ENCODE assay signal across 7 mouse cellular contexts in genomic region chr10:79802331-79802971, GRCm38 (mm10). TPM values are rescaled to one million over a fixed set of nuclear protein-coding genes. Genes with fewer than 3 reads are reported as not detected.
A peak's percentile ranks its signal among the peaks of the same experiment; 100 is the strongest.
DNase-seq lines count a peak whose midpoint lies in the region; ATAC-seq and TF ChIP-seq lines count a peak whose summit lies in the region.

No protein-coding gene starts in this region.

- DNase-seq in MEL (ENCODE audit: low read depth, low spot score): peak; percentile 55
- DNase-seq in adrenal gland, adult 18-20 months (ENCODE audit: low spot score in 2 of 2): peak; percentile 61 to 73
- DNase-seq in forebrain, postnatal 0 days: no peak
- no peak for DNase-seq in c-Kit-positive CD71-positive TER-119-positive erythroid progenitor cells, embryonic 14.5 days (ENCODE audit: low spot score)

- peak overlapping the region; percentile 20; the same call in 1 of the 2 replicates for H3K9ac ChIP-seq in MEL (ENCODE audit: control insufficient read depth, low read depth, low read length, poor library complexity, severe bottlenecking)
- H3K9ac ChIP-seq in forebrain, postnatal 0 days: no peak overlapping the region
- peak overlapping the region; percentile 68 for H3K9ac ChIP-seq in hindbrain, embryonic 13.5 days
- 0 out of 2 replicates have a peak overlapping the region, but pooled peaks have one; percentile 9 for H3K9ac ChIP-seq in limb, embryonic 12.5 days (replicated peaks)
- H3K9ac ChIP-seq in midbrain, embryonic 15.5 days: no peak overlapping the region

- H3K36me3 ChIP-seq in MEL (ENCODE audit: control insufficient read depth in 1 of 2, insufficient read depth in 2 of 2, low read length in 2 of 2): peaks cover 0 to 23% of the 10 kb centered on the region in 2 experiments; a peak in 2 of 4 replicates
- H3K36me3 ChIP-seq in forebrain, postnatal 0 days (ENCODE audit: insufficient read depth): peaks cover 5% of the 10 kb centered on the region; the same call in 1 of the 2 replicates
- H3K36me3 ChIP-seq in hindbrain, embryonic 13.5 days: peaks cover 13% of the 10 kb centered on the region
- H3K36me3 ChIP-seq in limb, embryonic 12.5 days: peaks cover 16% of the 10 kb centered on the region
- H3K36me3 ChIP-seq in midbrain, embryonic 15.5 days (replicated peaks): no peaks in the 10 kb centered on the region

- no peak for ATAC-seq in forebrain, postnatal 0 days
- no peak for ATAC-seq in hindbrain, embryonic 13.5 days (ENCODE audit: low FRiP score)
- ATAC-seq in limb, embryonic 12.5 days (ENCODE audit: insufficient number of reproducible peaks, insufficient read depth, low FRiP score, low TSS enrichment, low read depth): no peak
- ATAC-seq in midbrain, embryonic 15.5 days (replicated peaks): no peak

- WGBS in forebrain, postnatal 0 days: 32% methylated on average over 11 of the region's 11 CpGs
- 35% methylated on average over 11 of the region's 11 CpGs for WGBS in hindbrain, embryonic 13.5 days
- 59% methylated on average over 11 of the region's 11 CpGs for WGBS in limb, embryonic 12.5 days
- 27% methylated on average over 11 of the region's 11 CpGs for WGBS in midbrain, embryonic 15.5 days

- TF ChIP-seq POLR2A in MEL (IDR thresholded peaks at IDR 0.05; ENCODE audit: control insufficient read depth in 1 of 2, insufficient read depth in 1 of 2, low read depth in 1 of 2, low read length in 2 of 2, poor library complexity in 1 of 2): no peak

- no peak for TF ChIP-seq RAD21 in MEL (IDR thresholded peaks at IDR 0.05; ENCODE audit: low read depth, low read length)

- TF ChIP-seq CTCF in MEL (IDR thresholded peaks at IDR 0.05 in 2 of 3, conservative IDR thresholded peaks at IDR 0.05 in 1 of 3; ENCODE audit: control insufficient read depth in 1 of 3, insufficient read depth in 1 of 3, low read depth in 2 of 3, low read length in 3 of 3, poor library complexity in 1 of 3, severe bottlenecking in 1 of 3): no peak
- TF ChIP-seq CTCF in forebrain, postnatal 0 days (IDR thresholded peaks at IDR 0.05; ENCODE audit: low read depth): no peak

- peak overlapping the region; percentile 28 for H3K27ac ChIP-seq in MEL (ENCODE audit: control insufficient read depth, low read depth, low read length)
- peak overlapping the region; percentile 90 for H3K27ac ChIP-seq in forebrain, postnatal 0 days (ENCODE audit: low read depth, low read length)
- peak overlapping the region; percentile 98 for H3K27ac ChIP-seq in hindbrain, embryonic 13.5 days
- H3K27ac ChIP-seq in limb, embryonic 12.5 days: peak overlapping the region; percentile 62; the same call in 1 of the 2 replicates
- peak overlapping the region; percentile 83 for H3K27ac ChIP-seq in midbrain, embryonic 15.5 days

- H3K79me2 ChIP-seq in MEL (ENCODE audit: control insufficient read depth, insufficient read depth, low read length, poor library complexity): no peaks in the 10 kb centered on the region

- TF ChIP-seq EP300 in MEL (IDR thresholded peaks at IDR 0.05; ENCODE audit: low read depth in 1 of 2, low read length in 2 of 2): peak; percentile 56 to 78

- H3K9me3 ChIP-seq in MEL (replicated peaks; ENCODE audit: insufficient read depth, low read length): no peaks in the 10 kb centered on the region
- no peaks in the 10 kb centered on the region for H3K9me3 ChIP-seq in forebrain, postnatal 0 days (ENCODE audit: low read length)
- H3K9me3 ChIP-seq in hindbrain, embryonic 13.5 days: no peaks in the 10 kb centered on the region
- no peaks in the 10 kb centered on the region for H3K9me3 ChIP-seq in limb, embryonic 12.5 days
- no peaks in the 10 kb centered on the region for H3K9me3 ChIP-seq in midbrain, embryonic 15.5 days

- no peak overlapping the region for H3K4me3 ChIP-seq in MEL (ENCODE audit: control insufficient read depth in 1 of 2, insufficient read depth in 1 of 2, low read depth in 2 of 2, low read length in 2 of 2)
- H3K4me3 ChIP-seq in forebrain, postnatal 0 days (ENCODE audit: low read depth, low read length): no peak overlapping the region
- no peak overlapping the region for H3K4me3 ChIP-seq in hindbrain, embryonic 13.5 days
- no peak overlapping the region for H3K4me3 ChIP-seq in limb, embryonic 12.5 days (replicated peaks)
- no peak overlapping the region for H3K4me3 ChIP-seq in midbrain, embryonic 15.5 days

- H3K4me2 ChIP-seq in forebrain, postnatal 0 days (ENCODE audit: low read depth): 0 out of 2 replicates have a peak overlapping the region, but pooled peaks have one; percentile 5
- H3K4me2 ChIP-seq in hindbrain, embryonic 13.5 days: peak overlapping the region; percentile 26
- H3K4me2 ChIP-seq in limb, embryonic 12.5 days: no peak overlapping the region
- H3K4me2 ChIP-seq in midbrain, embryonic 15.5 days: peak overlapping the region; percentile 2; the same call in 1 of the 2 replicates

- H3K4me1 ChIP-seq in MEL (ENCODE audit: control insufficient read depth in 1 of 2, insufficient read depth in 2 of 2, low read length in 2 of 2): peaks cover 14 to 27% of the 10 kb centered on the region in 2 experiments
- H3K4me1 ChIP-seq in forebrain, postnatal 0 days (ENCODE audit: insufficient read depth): peaks cover 32% of the 10 kb centered on the region
- peaks cover 87% of the 10 kb centered on the region for H3K4me1 ChIP-seq in hindbrain, embryonic 13.5 days (replicated peaks)
- H3K4me1 ChIP-seq in limb, embryonic 12.5 days (replicated peaks): peaks cover 48% of the 10 kb centered on the region
- H3K4me1 ChIP-seq in midbrain, embryonic 15.5 days: peaks cover 68% of the 10 kb centered on the region

- H3K27me3 ChIP-seq in MEL (ENCODE audit: control insufficient read depth in 1 of 2, insufficient read depth in 2 of 2, low read length in 2 of 2): no peaks in the 10 kb centered on the region
- no peaks in the 10 kb centered on the region for H3K27me3 ChIP-seq in forebrain, postnatal 0 days (ENCODE audit: insufficient read depth, low read length)
- no peaks in the 10 kb centered on the region for H3K27me3 ChIP-seq in hindbrain, embryonic 13.5 days
- no peaks in the 10 kb centered on the region for H3K27me3 ChIP-seq in limb, embryonic 12.5 days
- H3K27me3 ChIP-seq in midbrain, embryonic 15.5 days (replicated peaks): no peaks in the 10 kb centered on the region

RNA-seq across cellular contexts. Expression of gene Palm, which starts 9.1 kb away (rescaled TPM):
- 4.8 TPM in 2 replicates for total RNA-seq in MEL (2012; rRNA removed)
- polyA plus RNA-seq in MEL (2012; ENCODE audit: insufficient read depth in 1 of 2, insufficient read length in 2 of 2, low read depth in 1 of 2, low replicate concordance in 2 of 2, missing spikeins in 1 of 2): 10 to 100 TPM in 1 of 2 experiments, not detected in 1; 15.5 TPM
- total RNA-seq in adrenal gland, adult 18-20 months (2021): 10 to 100 TPM; 59.4 to 62.2 TPM
- 154 and 178 TPM in 2 replicates for total RNA-seq in forebrain, postnatal 0 days (2014; rRNA removed)
- 351 and 365 TPM in 2 replicates for polyA plus RNA-seq in forebrain, postnatal 0 days (2015; fragmentation: Nextera tagmentation; extraction: Ambion mirVana)
- polyA plus RNA-seq in hindbrain, embryonic 13.5 days (2015; fragmentation: Nextera tagmentation; extraction: Ambion mirVana): 240 and 252 TPM in 2 replicates
- polyA plus RNA-seq in limb, embryonic 12.5 days (2016; fragmentation: Nextera tagmentation; extraction: Ambion mirVana): 121 TPM in 2 replicates
- polyA plus RNA-seq in midbrain, embryonic 15.5 days (2015; fragmentation: Nextera tagmentation; extraction: Ambion mirVana): 337 and 348 TPM in 2 replicates

RNA-seq across cellular contexts. Expression of gene Prss57, which starts 11.7 kb away (rescaled TPM):
- total RNA-seq in MEL (2012; rRNA removed): 0.39 and 0.50 TPM in 2 replicates
- under 1 TPM in 1 of 2 experiments, not detected in 1; 0.70 TPM for polyA plus RNA-seq in MEL (2012; ENCODE audit: insufficient read depth in 1 of 2, insufficient read length in 2 of 2, low read depth in 1 of 2, low replicate concordance in 2 of 2, missing spikeins in 1 of 2)
- total RNA-seq in adrenal gland, adult 18-20 months (2021): not detected
- 0.31 TPM in 1 of 2 replicates, not detected in the other for total RNA-seq in forebrain, postnatal 0 days (2014; rRNA removed)
- polyA plus RNA-seq in forebrain, postnatal 0 days (2015; fragmentation: Nextera tagmentation; extraction: Ambion mirVana): 0.35 and 0.67 TPM in 2 replicates
- polyA plus RNA-seq in hindbrain, embryonic 13.5 days (2015; fragmentation: Nextera tagmentation; extraction: Ambion mirVana): 0.18 TPM in 1 of 2 replicates, not detected in the other
- polyA plus RNA-seq in limb, embryonic 12.5 days (2016; fragmentation: Nextera tagmentation; extraction: Ambion mirVana): not detected in 2 replicates
- 0.17 TPM in 1 of 2 replicates, not detected in the other for polyA plus RNA-seq in midbrain, embryonic 15.5 days (2015; fragmentation: Nextera tagmentation; extraction: Ambion mirVana)

RNA-seq across cellular contexts. Expression of gene Misp, which starts 18.3 kb away (rescaled TPM):
- total RNA-seq in MEL (2012; rRNA removed): not detected in 2 replicates
- polyA plus RNA-seq in MEL (2012; ENCODE audit: insufficient read depth in 1 of 2, insufficient read length in 2 of 2, low read depth in 1 of 2, low replicate concordance in 2 of 2, missing spikeins in 1 of 2): not detected
- under 1 TPM; 0.60 to 0.74 TPM for total RNA-seq in adrenal gland, adult 18-20 months (2021)
- total RNA-seq in forebrain, postnatal 0 days (2014; rRNA removed): 0.24 and 0.77 TPM in 2 replicates
- 0.09 and 0.41 TPM in 2 replicates for polyA plus RNA-seq in forebrain, postnatal 0 days (2015; fragmentation: Nextera tagmentation; extraction: Ambion mirVana)
- 0.84 and 1.0 TPM in 2 replicates for polyA plus RNA-seq in hindbrain, embryonic 13.5 days (2015; fragmentation: Nextera tagmentation; extraction: Ambion mirVana)
- polyA plus RNA-seq in limb, embryonic 12.5 days (2016; fragmentation: Nextera tagmentation; extraction: Ambion mirVana): 0.28 and 0.67 TPM in 2 replicates
- polyA plus RNA-seq in midbrain, embryonic 15.5 days (2015; fragmentation: Nextera tagmentation; extraction: Ambion mirVana): 0.23 and 0.85 TPM in 2 replicates

RNA-seq across cellular contexts. Expression of gene Fstl3, which starts 25.4 kb away (rescaled TPM):
- total RNA-seq in MEL (2012; rRNA removed): 2.2 and 4.3 TPM in 2 replicates
- polyA plus RNA-seq in MEL (2012; ENCODE audit: insufficient read depth in 1 of 2, insufficient read length in 2 of 2, low read depth in 1 of 2, low replicate concordance in 2 of 2, missing spikeins in 1 of 2): 1 to 10 TPM in 1 of 2 experiments, not detected in 1; 7.1 TPM
- total RNA-seq in adrenal gland, adult 18-20 months (2021): 10 to 100 TPM; 11.0 to 28.5 TPM
- total RNA-seq in forebrain, postnatal 0 days (2014; rRNA removed): 2.1 and 4.5 TPM in 2 replicates
- polyA plus RNA-seq in forebrain, postnatal 0 days (2015; fragmentation: Nextera tagmentation; extraction: Ambion mirVana): 1.7 and 2.8 TPM in 2 replicates
- polyA plus RNA-seq in hindbrain, embryonic 13.5 days (2015; fragmentation: Nextera tagmentation; extraction: Ambion mirVana): 1.3 and 1.4 TPM in 2 replicates
- 3.0 and 4.0 TPM in 2 replicates for polyA plus RNA-seq in limb, embryonic 12.5 days (2016; fragmentation: Nextera tagmentation; extraction: Ambion mirVana)
- polyA plus RNA-seq in midbrain, embryonic 15.5 days (2015; fragmentation: Nextera tagmentation; extraction: Ambion mirVana): 1.9 and 2.0 TPM in 2 replicates

RNA-seq across cellular contexts. Expression of gene Rnf126, which starts 35.7 kb away (rescaled TPM):
- total RNA-seq in MEL (2012; rRNA removed): 78.8 and 84.8 TPM in 2 replicates
- 100 to 1,000 TPM; 174 to 184 TPM for polyA plus RNA-seq in MEL (2012; ENCODE audit: insufficient read depth in 1 of 2, insufficient read length in 2 of 2, low read depth in 1 of 2, low replicate concordance in 2 of 2, missing spikeins in 1 of 2)
- total RNA-seq in adrenal gland, adult 18-20 months (2021): 10 to 100 TPM; 47.4 to 51.1 TPM
- total RNA-seq in forebrain, postnatal 0 days (2014; rRNA removed): 54.1 and 88.3 TPM in 2 replicates
- 131 and 143 TPM in 2 replicates for polyA plus RNA-seq in forebrain, postnatal 0 days (2015; fragmentation: Nextera tagmentation; extraction: Ambion mirVana)
- 87.9 and 90.7 TPM in 2 replicates for polyA plus RNA-seq in hindbrain, embryonic 13.5 days (2015; fragmentation: Nextera tagmentation; extraction: Ambion mirVana)
- polyA plus RNA-seq in limb, embryonic 12.5 days (2016; fragmentation: Nextera tagmentation; extraction: Ambion mirVana): 108 and 113 TPM in 2 replicates
- 109 and 117 TPM in 2 replicates for polyA plus RNA-seq in midbrain, embryonic 15.5 days (2015; fragmentation: Nextera tagmentation; extraction: Ambion mirVana)

Comparison
In these comparisons a context has a peak if more than half of its experiments do, and no peak if none do; other contexts are left out.
1. DNase-seq: peak in MEL (single experiment) and adrenal gland, adult 18-20 months (2 of 2); none in forebrain, postnatal 0 days (single experiment) and c-Kit-positive CD71-positive TER-119-positive erythroid progenitor cells, embryonic 14.5 days (single experiment).
2. H3K27ac ChIP-seq: peak in every context shown above with its lines; median percentile 98 in hindbrain, embryonic 13.5 days; 90 in forebrain, postnatal 0 days; 83 in midbrain, embryonic 15.5 days; 62 in limb, embryonic 12.5 days; 28 in MEL.
3. H3K9ac ChIP-seq: peak in MEL (single experiment), hindbrain, embryonic 13.5 days (single experiment) and limb, embryonic 12.5 days (single experiment); none in forebrain, postnatal 0 days (single experiment) and midbrain, embryonic 15.5 days (single experiment).